Mouse (Mus musculus) brain, embryonic 14.5 days (tissue): Measurements from ENCODE around the gene Kcnq1. TPM values are rescaled to one million over a fixed set of nuclear protein-coding genes. Genes with fewer than 3 reads are reported as not detected.
A peak's percentile ranks its signal among the peaks of the same experiment; 100 is the strongest.

Experiments
- DNase-seq: peaks from one replicate; pipeline ENCODE4 v3.0.0-alpha.2; 2011; ENCODE audit warnings: low read depth
- CTCF ChIP-seq: fragments of 200-500 bp; IDR thresholded peaks from 2 replicates; pipeline ENCODE4 v1.5.1; 2012; ENCODE audit warnings: inconsistent platforms, mild to moderate bottlenecking, moderate library complexity, borderline replicate concordance; ENCODE audit not compliant: insufficient read depth, insufficient read length; ENCODE audit errors: extremely low read depth
- POLR2A ChIP-seq: fragments of 200-500 bp; IDR thresholded peaks from 2 replicates; pipeline ENCODE4 v1.6.1; 2012; ENCODE audit warnings: mild to moderate bottlenecking, inconsistent platforms, borderline replicate concordance; ENCODE audit not compliant: poor library complexity, insufficient read depth, insufficient read length, severe bottlenecking; ENCODE audit errors: extremely low read depth
- polyA plus RNA-seq: library from polyadenylated mRNA; depleted of rRNA; stranded (reverse); fragments of >200 nt; gene quantifications from 2 replicates; pipeline ENCODE4 v1.2.3, GENCODE M21; 2012

Gene Kcnq1
- polyA plus RNA-seq, 1 experiment, result 1.2 TPM

- TF ChIP-seq CTCF (no peak), POLR2A (no peak)
- DNase-seq, result no peak
Measured at GRCm38 (mm10) chr7:143093847-143094246, 12.3 kb upstream of the Kcnq1 start.

GRCm38 (mm10) chr7:143094592-143095553 is 11.3 kb upstream of the Kcnq1 start, which contains the start of gene Trpm5:
Gene Trpm5 (minus strand): TSS chr7:143094642.
- peak; percentile 81 for TF ChIP-seq CTCF
- TF ChIP-seq POLR2A, result no peak
- peak; percentile 47 for DNase-seq

GRCm38 (mm10) chr7:143095554-143095907 is 10.6 kb upstream of the Kcnq1 start:
- TF ChIP-seq CTCF (no peak), POLR2A (no peak)
- DNase-seq, result no peak

- DNase-seq, result no peak
- no peak for TF ChIP-seq CTCF
- TF ChIP-seq POLR2A, result no peak
Measured at GRCm38 (mm10) chr7:143100759-143101158, 5.4 kb upstream of the Kcnq1 start.

GRCm38 (mm10) chr7:143105258-143105897 is 784 bp upstream of the Kcnq1 start:
- no peak for DNase-seq
- no peak for TF ChIP-seq CTCF
- no peak for TF ChIP-seq POLR2A

- no peak for TF ChIP-seq CTCF
- no peak for TF ChIP-seq POLR2A
- DNase-seq, result no peak
Measured at GRCm38 (mm10) chr7:143106672-143107465, 707 bp downstream of the Kcnq1 start.

GRCm38 (mm10) chr7:143108200-143108599 is 2.0 kb downstream of the Kcnq1 start:
- DNase-seq, result no peak
- TF ChIP-seq CTCF, result no peak
- TF ChIP-seq POLR2A, result no peak

- TF ChIP-seq POLR2A, result no peak
- no peak for TF ChIP-seq CTCF
- DNase-seq, result no peak
Measured at GRCm38 (mm10) chr7:143108996-143109660, 3.0 kb downstream of the Kcnq1 start.

GRCm38 (mm10) chr7:143109696-143110095 is 3.5 kb downstream of the Kcnq1 start:
- TF ChIP-seq CTCF, result no peak
- no peak for TF ChIP-seq POLR2A
- no peak for DNase-seq

- TF ChIP-seq CTCF (no peak), POLR2A (no peak)
- no peak for DNase-seq
Measured at GRCm38 (mm10) chr7:143110803-143111202, 4.6 kb downstream of the Kcnq1 start.
